9 mouse cellular contexts compared by ENCODE assay signal in genomic region chr11:98968716-98969495, GRCm38 (mm10). TPM values are rescaled to one million over a fixed set of nuclear protein-coding genes. Genes with fewer than 3 reads are reported as not detected.
DNase-seq lines count a peak whose midpoint lies in the region; ATAC-seq and TF ChIP-seq lines count a peak whose summit lies in the region.
"Had no signal": no experiment of that assay in that cellular context is flagged by ENCODE, and none has a peak within 500 bp of the region (broad histone marks: within the 10 kb centered on the region; RNA-seq: fewer than 3 reads in every experiment).

No protein-coding gene starts in this region.

- H3K27ac ChIP-seq in kidney, embryonic 14.5 days (ENCODE audit: low read depth, low read length) = peak overlapping the region; percentile 31
- H3K27ac ChIP-seq in liver, embryonic 13.5 days = peak overlapping the region; percentile 23; the same call in 1 of the 2 replicates
- peak overlapping the region; percentile 36 for H3K27ac ChIP-seq in stomach, postnatal 0 days (replicated peaks)
- H3K27ac ChIP-seq: heart, adult 2 months had no signal

- no peaks in the 10 kb centered on the region for H3K27me3 ChIP-seq in kidney, embryonic 14.5 days (ENCODE audit: control insufficient read depth, insufficient read depth, low read length)
- H3K27me3 ChIP-seq in liver, embryonic 13.5 days = peaks cover 63% of the 10 kb centered on the region
- no peaks in the 10 kb centered on the region for H3K27me3 ChIP-seq in stomach, postnatal 0 days (ENCODE audit: control insufficient read depth, insufficient read depth, low read length)

- no peak for TF ChIP-seq CTCF in stomach, postnatal 0 days (IDR thresholded peaks at IDR 0.05; ENCODE audit: low read depth)

- no peak for DNase-seq in kidney, adult 11 months
- DNase-seq in embryo, embryonic 9.5 days (ENCODE audit: extremely low spot score) = peak; percentile 89
- DNase-seq in liver, embryonic 13.5 days = no peak
- peak; percentile 30 for DNase-seq in stomach, postnatal 0 days (ENCODE audit: low spot score)
- DNase-seq in layer of hippocampus, adult 9-11 months = no peak
- DNase-seq in testis, postnatal 14 days (ENCODE audit: low spot score) = no peak

- H3K4me2 ChIP-seq in kidney, embryonic 14.5 days (replicated peaks; ENCODE audit: low read depth, low read length) = peak overlapping the region; percentile 22
- peak overlapping the region; percentile 14; the same call in 1 of the 2 replicates for H3K4me2 ChIP-seq in liver, embryonic 13.5 days
- no peak overlapping the region for H3K4me2 ChIP-seq in stomach, postnatal 0 days (replicated peaks; ENCODE audit: low read depth)

- peaks cover 73% of the 10 kb centered on the region for H3K4me1 ChIP-seq in kidney, embryonic 14.5 days (ENCODE audit: control insufficient read depth, insufficient read depth, low read length)
- H3K4me1 ChIP-seq in liver, embryonic 13.5 days (replicated peaks) = peaks cover 64% of the 10 kb centered on the region
- H3K4me1 ChIP-seq in stomach, postnatal 0 days (replicated peaks; ENCODE audit: control insufficient read depth, insufficient read depth) = peaks cover 35% of the 10 kb centered on the region

- H3K36me3 ChIP-seq in kidney, embryonic 14.5 days (ENCODE audit: control insufficient read depth, insufficient read depth, low read length) = peaks cover 65% of the 10 kb centered on the region
- peaks cover 38% of the 10 kb centered on the region for H3K36me3 ChIP-seq in liver, embryonic 13.5 days
- peaks cover 24% of the 10 kb centered on the region for H3K36me3 ChIP-seq in stomach, postnatal 0 days (ENCODE audit: control insufficient read depth, insufficient read depth, low read length)

- 11% methylated on average over 20 of the region's 20 CpGs for WGBS in kidney, embryonic 14.5 days
- WGBS in liver, embryonic 13.5 days (ENCODE audit: insufficient replicate concordance) = 14% methylated on average over 20 of the region's 20 CpGs
- WGBS in stomach, postnatal 0 days = 15% methylated on average over 19 of the region's 20 CpGs

- H3K9me3 ChIP-seq in kidney, embryonic 14.5 days (ENCODE audit: control insufficient read depth, low read length) = no peaks in the 10 kb centered on the region
- no peaks in the 10 kb centered on the region for H3K9me3 ChIP-seq in liver, embryonic 13.5 days (replicated peaks)
- no peaks in the 10 kb centered on the region for H3K9me3 ChIP-seq in stomach, postnatal 0 days (ENCODE audit: control insufficient read depth, low read length)

- H3K4me3 ChIP-seq in kidney, embryonic 14.5 days (ENCODE audit: low read length) = no peak overlapping the region; the same call in 1 of the 2 replicates
- H3K4me3 ChIP-seq in liver, embryonic 13.5 days (replicated peaks) = no peak overlapping the region
- H3K4me3 ChIP-seq in stomach, postnatal 0 days (ENCODE audit: low read depth, low read length) = no peak overlapping the region
- H3K4me3 ChIP-seq: heart, adult 2 months had no signal

- ATAC-seq in kidney, embryonic 14.5 days (ENCODE audit: low FRiP score, low TSS enrichment) = no peak
- peak; percentile 65 for ATAC-seq in granulocyte monocyte progenitor cell, adult 5-6 weeks (replicated peaks; ENCODE audit: poor library complexity, severe bottlenecking)
- no peak for ATAC-seq in liver, embryonic 13.5 days (ENCODE audit: low read depth)
- ATAC-seq in stomach, postnatal 0 days (ENCODE audit: low FRiP score, low TSS enrichment) = no peak

- no peak for TF ChIP-seq EP300 in stomach, postnatal 0 days (optimal IDR thresholded peaks at IDR 0.05)

- no peak overlapping the region for H3K9ac ChIP-seq in kidney, embryonic 14.5 days (ENCODE audit: low read depth, low read length)
- H3K9ac ChIP-seq in liver, embryonic 13.5 days = no peak overlapping the region
- no peak overlapping the region for H3K9ac ChIP-seq in stomach, postnatal 0 days (ENCODE audit: low read length)

RNA-seq across cellular contexts. Expression of gene Gjd3, which starts 13.9 kb away (rescaled TPM):
- 0.64 TPM in 1 of 2 replicates, not detected in the other for polyA plus RNA-seq in kidney, embryonic 14.5 days (2014; fragmentation: Nextera tagmentation; extraction: Ambion mirVana)
- total RNA-seq in granulocyte monocyte progenitor cell, adult 5-6 weeks (2014; fragmentation: Nextera tagmentation) = not detected in 2 replicates
- total RNA-seq in granulocyte monocyte progenitor cell, adult 5-6 weeks (2017) = 1.8 TPM in 1 of 2 replicates, not detected in the other
- not detected in 2 replicates for polyA plus RNA-seq in liver, embryonic 13.5 days (2015; fragmentation: Nextera tagmentation; extraction: Ambion mirVana)
- 1.9 and 2.1 TPM in 2 replicates for polyA plus RNA-seq in stomach, postnatal 0 days (2015; fragmentation: Nextera tagmentation; extraction: Ambion mirVana)

RNA-seq across cellular contexts. Expression of gene Rara, which starts 41.3 kb away (rescaled TPM):
- 27.7 and 36.7 TPM in 2 replicates for polyA plus RNA-seq in kidney, embryonic 14.5 days (2014; fragmentation: Nextera tagmentation; extraction: Ambion mirVana)
- 3.8 and 8.8 TPM in 2 replicates for total RNA-seq in granulocyte monocyte progenitor cell, adult 5-6 weeks (2014; fragmentation: Nextera tagmentation)
- 1.9 and 3.1 TPM in 2 replicates for total RNA-seq in granulocyte monocyte progenitor cell, adult 5-6 weeks (2017)
- 3.4 and 3.8 TPM in 2 replicates for polyA plus RNA-seq in liver, embryonic 13.5 days (2015; fragmentation: Nextera tagmentation; extraction: Ambion mirVana)
- polyA plus RNA-seq in stomach, postnatal 0 days (2015; fragmentation: Nextera tagmentation; extraction: Ambion mirVana) = 20.1 and 25.9 TPM in 2 replicates

RNA-seq across cellular contexts. Expression of gene Top2a, which starts 55.1 kb away (rescaled TPM):
- 284 and 300 TPM in 2 replicates for polyA plus RNA-seq in kidney, embryonic 14.5 days (2014; fragmentation: Nextera tagmentation; extraction: Ambion mirVana)
- 216 and 220 TPM in 2 replicates for total RNA-seq in granulocyte monocyte progenitor cell, adult 5-6 weeks (2014; fragmentation: Nextera tagmentation)
- 674 and 681 TPM in 2 replicates for total RNA-seq in granulocyte monocyte progenitor cell, adult 5-6 weeks (2017)
- 208 and 245 TPM in 2 replicates for polyA plus RNA-seq in liver, embryonic 13.5 days (2015; fragmentation: Nextera tagmentation; extraction: Ambion mirVana)
- polyA plus RNA-seq in stomach, postnatal 0 days (2015; fragmentation: Nextera tagmentation; extraction: Ambion mirVana) = 31.6 and 44.5 TPM in 2 replicates

Comparison
In these comparisons a context has a peak if more than half of its experiments do, and no peak if none do; other contexts are left out.
1. DNase-seq: peak in embryo, embryonic 9.5 days (single experiment) and stomach, postnatal 0 days (single experiment); none in kidney, adult 11 months (single experiment), liver, embryonic 13.5 days (single experiment), layer of hippocampus, adult 9-11 months (single experiment) and testis, postnatal 14 days (single experiment).
2. Peak in every context shown above with its lines, with median percentiles within 50 percentile points of each other: H3K27ac ChIP-seq.